Mouse (Mus musculus): ENCODE data around the gene Ptprcap.
"Not testable (repeated sequence)": the region's sequence is repeated elsewhere in the genome, so short reads cannot be mapped to it uniquely, and the experiment has no call there.

The Ptprcap gene

GRCm38 (mm10) chr19:4153232-4153654 lies at the start of gene Ptprcap:
Ptprcap (plus strand) TSS chr19:4153604.
- no peak for ATAC-seq (ENCODE audit: low TSS enrichment)

DNA sequence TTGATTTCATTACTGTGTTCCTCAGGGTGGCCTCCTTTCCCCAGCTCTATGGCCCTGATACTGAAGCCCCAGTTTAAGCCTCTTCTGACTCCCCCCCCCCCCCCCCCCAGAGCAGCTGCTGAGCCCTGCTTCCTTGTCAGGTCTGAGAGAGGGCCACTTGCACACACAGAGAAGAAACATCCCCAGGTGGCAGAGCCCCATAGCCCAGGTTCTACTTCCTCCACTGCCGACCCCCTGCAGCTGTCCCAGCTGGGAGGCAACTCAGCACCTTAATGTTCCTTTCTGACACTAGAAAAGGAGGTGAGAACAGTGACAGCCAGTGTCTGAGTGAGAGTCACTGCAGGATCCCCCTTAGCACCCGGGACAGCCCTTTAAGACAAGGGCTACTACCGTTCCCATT lies 49.6 kb upstream of the Ptprcap start:
- ATAC-seq (ENCODE audit: low TSS enrichment), result no peak

GRCm38 (mm10) chr19:4104675-4105194 lies 48.7 kb upstream of the Ptprcap start:
- ATAC-seq (ENCODE audit: low TSS enrichment), result no peak

- no peak for ATAC-seq (ENCODE audit: low TSS enrichment)
These were observed 46.8 kb upstream of the Ptprcap start for GRCm38 (mm10) chr19:4106654-4107053.

DNA sequence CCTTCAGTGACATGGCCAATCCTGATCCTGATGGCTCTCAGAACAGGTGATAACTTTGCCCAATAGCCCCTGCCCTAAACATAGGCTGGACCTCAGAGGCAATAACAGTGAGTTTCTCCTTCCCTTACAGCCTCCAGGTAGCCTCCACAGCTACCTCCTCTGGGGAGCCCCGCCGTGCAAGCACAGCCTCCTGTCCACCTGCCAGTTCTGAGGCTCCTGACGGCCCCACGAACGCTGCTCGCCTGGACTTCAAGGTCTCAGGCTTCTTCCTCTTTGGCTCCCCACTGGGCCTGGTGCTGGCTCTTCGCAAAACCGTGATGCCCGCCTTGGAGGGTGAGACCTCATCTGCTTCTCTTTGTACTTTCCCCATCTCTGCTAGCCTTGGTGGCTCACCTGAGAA lies 44.9 kb upstream of the Ptprcap start:
- no peak for ATAC-seq (ENCODE audit: low TSS enrichment)

DNA sequence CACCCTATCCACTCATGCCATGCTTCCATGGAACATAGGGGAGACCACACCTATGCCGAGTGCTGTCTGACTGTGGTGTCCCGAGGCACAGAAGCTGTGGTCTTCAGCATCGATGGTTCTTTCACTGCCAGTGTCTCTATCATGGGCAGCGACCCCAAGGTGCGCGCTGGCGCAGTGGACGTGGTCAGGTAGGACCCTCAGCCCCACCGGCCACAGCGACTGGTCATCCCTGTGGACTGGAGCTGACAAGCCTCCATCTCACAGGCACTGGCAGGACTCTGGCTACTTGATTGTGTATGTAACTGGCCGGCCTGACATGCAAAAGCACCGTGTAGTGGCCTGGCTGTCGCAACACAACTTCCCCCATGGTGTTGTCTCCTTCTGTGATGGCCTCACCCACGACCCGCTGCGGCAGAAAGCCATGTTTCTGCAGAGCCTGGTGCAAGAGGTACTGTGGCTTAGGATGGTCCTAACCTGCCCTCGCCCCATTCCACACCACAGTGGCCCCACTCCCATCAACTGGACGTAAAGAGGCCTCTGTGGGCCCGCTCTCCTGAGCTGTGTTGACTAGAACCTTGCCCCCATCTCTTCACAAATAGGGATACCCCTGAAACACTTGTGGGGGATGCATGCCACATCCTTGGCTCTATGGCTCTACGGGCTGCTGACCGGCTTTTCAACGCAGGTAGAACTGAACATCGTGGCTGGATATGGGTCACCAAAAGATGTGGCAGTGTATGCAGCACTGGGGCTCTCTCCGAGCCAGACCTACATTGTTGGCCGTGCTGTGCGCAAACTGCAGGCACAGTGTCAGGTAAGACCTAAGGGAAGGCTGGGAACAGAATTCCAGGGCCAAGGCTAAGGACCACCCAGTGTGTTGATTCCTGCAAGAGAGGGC lies 41.1 kb upstream of the Ptprcap start:
- no peak for ATAC-seq (ENCODE audit: low TSS enrichment)

- peak; percentile 71; the same call in 1 of the 2 replicates for ATAC-seq (ENCODE audit: low TSS enrichment)
These were observed 40.1 kb upstream of the Ptprcap start for GRCm38 (mm10) chr19:4113186-4113805.

DNA sequence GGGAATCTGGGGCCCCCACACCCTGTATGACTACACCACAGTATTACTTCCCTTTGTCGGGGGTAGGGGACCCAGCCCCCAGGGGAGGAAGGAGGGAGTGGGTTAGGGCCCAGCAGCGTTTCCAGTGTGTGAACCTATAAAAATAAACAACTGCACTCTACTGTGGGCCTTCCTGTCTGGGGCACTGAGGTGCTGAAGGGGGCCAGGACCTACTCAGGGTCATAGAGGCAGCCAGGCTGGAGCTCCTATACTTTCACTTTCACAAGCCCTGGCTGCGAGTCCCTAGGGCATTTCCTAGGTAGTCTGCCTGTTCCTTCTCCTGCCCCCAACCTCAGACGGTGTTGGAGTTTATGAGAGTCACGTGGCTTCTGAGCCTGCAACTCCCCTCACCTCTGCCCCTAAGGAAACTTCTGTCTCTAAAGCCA lies 39.6 kb upstream of the Ptprcap start:
- no peak for ATAC-seq (ENCODE audit: low TSS enrichment)

- no peak for ATAC-seq (ENCODE audit: low TSS enrichment)
These were observed 38.9 kb upstream of the Ptprcap start for GRCm38 (mm10) chr19:4114551-4114950.

DNA sequence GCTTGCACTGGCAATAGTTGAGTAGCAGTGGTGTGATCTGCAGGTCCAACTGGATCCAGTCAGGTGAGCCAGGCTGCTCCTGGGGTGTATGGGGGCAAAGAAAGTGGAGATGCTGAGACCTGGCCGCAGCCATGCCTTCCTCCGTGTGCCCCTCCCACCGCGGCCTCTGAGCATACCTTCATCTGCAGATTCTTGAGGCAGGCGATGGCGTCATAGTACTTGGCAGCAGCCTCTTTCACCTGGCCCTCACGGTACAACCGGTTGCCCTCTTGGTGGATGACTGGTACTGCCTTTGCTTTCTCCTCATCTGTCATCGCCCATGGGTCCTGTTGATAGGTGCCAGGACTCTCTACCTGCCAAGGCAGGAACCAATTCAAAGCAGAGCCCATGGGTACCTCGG lies 38.3 kb upstream of the Ptprcap start:
- no peak for ATAC-seq (ENCODE audit: low TSS enrichment)

DNA sequence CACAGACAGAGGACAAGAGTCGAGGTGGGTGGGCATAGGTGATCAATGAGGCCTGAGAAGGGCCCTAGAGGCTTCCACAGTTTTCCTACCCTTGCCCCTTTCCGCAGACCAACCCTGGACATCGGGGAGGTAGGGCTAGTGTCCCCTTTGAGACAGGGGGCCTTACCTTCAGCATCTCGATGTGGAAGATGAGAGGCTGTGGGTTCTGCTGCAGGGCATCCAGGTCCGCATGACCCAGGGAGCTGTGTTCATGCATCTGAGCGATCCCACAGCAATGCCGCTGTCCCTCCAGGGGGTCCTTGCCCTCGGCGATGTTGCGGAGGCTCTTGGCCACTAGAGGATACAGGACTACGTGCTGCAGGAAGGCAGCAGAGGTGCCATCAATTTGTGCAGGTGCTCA lies 37.6 kb upstream of the Ptprcap start:
- ATAC-seq (ENCODE audit: low TSS enrichment), result no peak

- no peak for ATAC-seq (ENCODE audit: low TSS enrichment)
These were observed 36.4 kb upstream of the Ptprcap start for GRCm38 (mm10) chr19:4117006-4117405.

GRCm38 (mm10) chr19:4118350-4118749 lies 35.1 kb upstream of the Ptprcap start:
- no peak for ATAC-seq (ENCODE audit: low TSS enrichment)

GRCm38 (mm10) chr19:4119716-4120487 lies 33.5 kb upstream of the Ptprcap start:
- ATAC-seq (ENCODE audit: low TSS enrichment), result no peak

- peak; percentile 4; the same call in 1 of the 2 replicates for ATAC-seq (ENCODE audit: low TSS enrichment)
These were observed 32.9 kb upstream of the Ptprcap start for GRCm38 (mm10) chr19:4120496-4120895.

DNA sequence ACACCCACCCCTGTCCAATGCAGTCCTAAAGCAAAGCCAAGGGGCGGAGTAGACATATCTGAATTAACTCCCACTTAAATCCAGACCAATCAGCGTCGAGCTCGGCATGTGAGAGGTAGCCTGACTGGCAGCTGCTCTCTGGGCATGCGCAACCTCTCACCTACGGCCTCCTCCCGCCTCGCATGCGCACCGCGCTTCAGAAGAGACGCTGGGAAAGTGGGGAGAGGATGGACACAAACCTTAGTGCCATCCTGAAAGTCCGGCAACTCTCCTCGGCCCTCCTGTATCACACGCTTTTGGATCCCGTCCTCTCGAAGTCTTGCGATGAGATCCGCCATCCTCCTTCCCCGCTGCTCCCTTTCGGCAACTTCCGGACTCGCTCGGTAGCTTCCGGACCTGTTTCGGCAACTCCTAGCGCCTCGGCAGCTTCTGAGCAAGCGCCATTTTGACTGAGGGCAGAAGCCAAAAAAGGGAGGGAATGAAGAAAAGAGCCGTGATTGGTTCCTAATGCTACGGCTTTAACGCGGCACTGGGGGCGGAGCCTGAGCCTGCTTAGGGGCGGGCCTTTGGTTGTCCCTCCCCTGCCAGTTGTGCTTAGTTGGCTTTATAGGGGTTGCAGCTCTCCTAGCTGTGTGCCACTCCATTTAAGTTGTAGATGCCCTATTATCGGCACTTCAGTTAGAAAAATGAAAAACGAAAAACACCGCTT lies 32.2 kb upstream of the Ptprcap start:
- peak; percentile 73 for ATAC-seq (ENCODE audit: low TSS enrichment)

DNA sequence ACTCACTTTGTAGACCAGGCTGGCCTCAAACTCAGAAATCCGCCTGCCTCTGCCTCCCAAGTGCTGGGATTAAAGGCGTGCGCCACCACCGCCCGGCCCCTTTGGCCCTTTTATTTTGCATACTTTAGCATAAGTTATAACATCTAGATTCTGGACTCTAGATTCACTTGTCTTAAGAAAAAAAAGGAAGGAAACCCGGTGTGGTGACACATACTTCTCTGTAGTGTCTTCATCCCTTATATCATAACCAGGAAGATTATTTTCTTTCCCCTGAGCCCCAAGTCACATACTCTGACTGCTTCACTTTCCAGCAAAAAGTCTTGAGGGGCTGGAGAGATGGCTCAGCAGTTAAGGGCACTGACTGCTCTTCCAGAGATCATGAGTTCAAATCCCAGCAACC lies 31.5 kb upstream of the Ptprcap start:
- not testable (repeated sequence) for ATAC-seq (ENCODE audit: low TSS enrichment)

DNA sequence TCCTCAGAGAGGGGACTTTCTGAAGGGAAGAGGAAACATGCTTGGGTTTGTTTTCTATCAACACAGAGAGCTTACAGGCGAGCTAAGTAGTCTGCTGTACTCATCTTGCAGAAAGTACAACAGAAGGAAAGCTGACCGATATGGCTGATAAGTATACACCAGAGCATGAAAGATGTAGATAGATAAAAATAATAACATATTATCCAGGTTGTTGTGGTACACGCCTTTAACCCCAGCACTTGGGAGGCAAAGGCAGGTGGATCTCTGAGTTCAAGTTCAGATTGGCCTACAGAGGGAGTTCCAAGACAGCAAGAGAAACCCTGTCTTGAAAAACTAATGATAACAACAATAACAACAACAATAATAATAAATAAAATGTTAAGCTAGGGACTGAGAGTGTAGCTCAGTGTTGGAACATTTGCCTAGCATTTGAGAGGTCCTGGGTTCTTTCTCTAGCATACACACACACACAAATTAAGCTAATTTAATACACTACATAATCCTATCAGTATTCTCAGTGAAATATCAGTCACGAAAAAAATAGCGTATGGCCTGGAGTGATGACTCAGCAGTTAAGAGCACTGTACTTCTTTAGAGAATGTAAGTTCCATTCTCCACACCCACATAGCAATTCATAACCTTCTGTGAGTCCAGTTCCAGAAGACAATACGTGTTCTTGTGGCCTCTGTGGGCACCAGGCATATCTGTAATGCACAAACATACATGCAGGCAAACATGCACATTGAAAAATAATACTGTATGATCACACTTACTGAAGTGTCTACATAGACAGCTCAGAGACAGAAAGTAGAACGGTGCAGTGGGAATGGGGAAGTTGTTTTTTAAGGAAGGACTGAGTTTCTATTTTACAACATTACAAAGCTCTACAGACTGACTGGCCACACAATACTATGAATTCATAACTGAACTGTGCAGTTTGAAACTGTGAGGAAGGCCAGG lies 30.7 kb upstream of the Ptprcap start:
- ATAC-seq (ENCODE audit: low TSS enrichment), result no peak

GRCm38 (mm10) chr19:4124432-4124831 lies 29.0 kb upstream of the Ptprcap start:
- no peak for ATAC-seq (ENCODE audit: low TSS enrichment)

DNA sequence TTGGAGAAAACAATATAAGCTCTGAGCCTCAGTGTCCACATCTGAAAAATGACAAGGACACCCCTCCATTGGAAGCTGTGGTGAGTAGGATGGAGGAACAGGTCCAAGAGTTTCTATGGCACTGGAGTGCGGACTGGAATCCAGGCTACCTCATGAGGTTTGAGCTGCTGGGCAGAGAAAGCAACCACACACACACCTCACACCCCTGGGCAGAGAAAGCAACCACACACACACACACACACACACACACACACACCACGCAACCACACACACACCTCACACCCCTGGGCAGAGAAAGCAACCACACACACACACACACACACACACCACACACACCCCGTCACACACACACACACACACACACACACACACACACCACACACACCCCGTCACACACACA lies 28.1 kb upstream of the Ptprcap start:
- ATAC-seq (ENCODE audit: low TSS enrichment), result not testable (repeated sequence)
